Mouse (Mus musculus) right cerebral cortex, postnatal 10 days (tissue): ENCODE measurements around the gene Arhgap8.
"Not testable (repeated sequence)": the region's sequence is repeated elsewhere in the genome, so short reads cannot be mapped to it uniquely, and the experiment has no call there.

Experiments used
- DNase-seq, 2 experiments: peaks; one replicate each; pipeline ENCODE4 v3.0.0; 2021; ENCODE audit warnings: low spot score in 2 of 2

The Arhgap8 gene

GRCm38 (mm10) chr15:84732425-84732749, 12.5 kb downstream of the Arhgap8 start:
- DNase-seq, result no peak

DNA sequence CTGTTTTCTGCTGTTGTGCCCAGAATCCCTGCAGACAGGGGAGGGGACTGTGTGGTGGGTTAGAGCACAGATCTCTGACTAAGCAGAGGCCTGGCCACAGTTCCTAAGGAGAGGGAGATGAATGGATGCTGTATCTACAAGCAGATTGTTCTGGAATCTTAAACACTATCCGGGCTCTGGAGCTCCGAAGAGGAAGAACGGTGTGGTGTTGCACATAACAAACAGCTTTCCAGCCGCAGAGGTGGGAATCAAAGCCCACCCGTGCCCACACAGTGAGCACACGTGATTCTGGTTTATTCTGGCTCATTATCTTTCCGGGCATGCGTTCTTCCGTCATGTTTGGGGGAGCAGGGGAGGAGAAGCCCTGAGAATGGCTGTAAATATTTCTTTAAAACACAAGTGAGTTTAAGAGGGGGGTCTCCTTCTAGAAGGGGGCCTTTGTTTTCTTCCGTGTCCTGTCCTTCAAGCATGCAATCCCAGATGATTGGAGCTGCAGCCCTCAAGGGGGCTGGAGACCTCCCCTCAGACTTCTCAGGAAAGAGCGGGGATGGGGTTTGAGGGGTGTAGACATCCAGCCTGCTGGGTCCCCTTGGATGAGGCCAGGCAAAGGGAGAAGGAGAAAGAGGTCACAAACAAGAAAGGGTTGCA, 16.6 kb downstream of the Arhgap8 start:
- peak; percentile 50 to 65 for DNase-seq

- DNase-seq, result no peak
Measured at GRCm38 (mm10) chr15:84736994-84737346, 17.1 kb downstream of the Arhgap8 start.

DNA sequence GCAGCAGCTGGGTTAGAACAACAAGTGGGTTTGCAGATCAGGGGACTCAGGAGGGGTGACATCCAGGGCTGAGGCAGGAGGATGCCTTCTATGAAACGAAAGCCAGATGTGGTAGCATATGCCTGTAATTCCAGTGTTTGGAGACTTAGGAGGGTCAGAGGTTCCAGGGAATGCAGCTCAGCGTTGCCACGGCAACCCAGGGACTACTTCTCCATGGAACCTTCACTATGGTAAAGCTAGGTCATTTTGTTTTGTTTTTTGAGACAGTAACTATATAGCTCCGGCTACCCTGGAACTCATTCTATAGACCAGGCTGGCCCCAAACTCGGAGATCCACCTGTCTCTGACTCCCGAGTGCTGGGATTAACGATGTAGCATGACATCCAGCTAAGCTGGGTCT, 18.4 kb downstream of the Arhgap8 start:
- DNase-seq, result no peak

GRCm38 (mm10) chr15:84741573-84741972, 21.7 kb downstream of the Arhgap8 start:
- DNase-seq, result no peak

DNA sequence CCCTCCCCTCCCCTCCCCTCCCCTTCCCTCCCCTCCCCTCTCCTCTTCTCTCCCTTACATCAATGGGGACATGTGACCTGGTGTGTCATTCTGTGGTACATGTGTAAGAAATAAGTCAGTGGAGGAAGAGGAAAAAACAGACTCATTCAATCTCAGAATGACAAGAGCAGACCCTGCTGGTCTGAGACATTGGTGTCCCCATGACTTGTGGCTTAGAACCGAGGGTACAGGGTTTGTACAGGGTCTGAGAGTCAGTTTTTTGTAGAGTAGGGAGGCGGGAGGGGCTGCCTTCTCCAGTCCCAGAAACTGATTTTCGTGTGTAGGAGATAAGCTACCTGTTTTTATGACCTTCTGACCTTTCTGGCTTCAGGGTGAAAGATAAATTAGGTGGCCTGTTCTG, 23.5 kb downstream of the Arhgap8 start:
- DNase-seq, result no peak

GRCm38 (mm10) chr15:84744308-84744707, 24.5 kb downstream of the Arhgap8 start:
- no peak for DNase-seq

DNA sequence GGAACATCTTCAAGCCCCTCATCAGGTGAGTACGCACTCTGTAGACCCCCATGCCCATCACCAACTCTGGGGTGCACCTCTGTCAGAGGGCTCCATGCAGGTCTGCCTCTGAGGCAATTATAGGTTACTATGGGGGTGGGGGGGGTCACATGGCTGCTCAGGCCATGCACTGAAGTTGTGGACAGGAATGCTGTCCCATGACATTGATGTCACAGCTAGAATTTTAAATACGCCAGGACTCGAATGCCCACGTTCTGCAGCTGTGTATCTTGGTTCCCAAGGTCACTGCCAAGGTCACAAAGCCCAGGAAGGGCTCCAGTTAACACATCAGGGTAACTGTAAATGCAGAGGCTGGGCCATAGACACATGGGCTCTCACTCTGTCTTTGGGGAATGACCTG, 26.0 kb downstream of the Arhgap8 start:
- no peak for DNase-seq

DNA sequence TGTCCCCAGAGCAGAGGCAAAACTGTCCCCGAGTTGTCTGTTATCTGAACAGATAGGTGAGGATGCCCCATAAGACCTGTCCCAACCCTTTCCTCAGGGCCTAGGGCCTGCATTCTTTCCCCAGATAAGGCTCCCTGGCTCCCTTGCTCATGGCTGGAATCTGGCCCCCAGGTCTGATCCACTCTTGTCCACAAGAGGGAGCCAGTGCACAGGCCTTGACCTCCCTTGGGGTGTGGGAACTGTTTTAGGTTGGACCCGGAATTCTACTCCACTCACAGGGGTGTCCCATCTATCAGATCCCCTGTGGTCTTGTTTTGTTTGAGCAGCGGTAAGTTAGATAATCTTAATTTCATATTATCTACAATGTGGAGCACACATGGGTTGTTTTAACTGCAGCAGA, 35.1 kb downstream of the Arhgap8 start:
- peak; percentile 69 to 83 for DNase-seq

DNA sequence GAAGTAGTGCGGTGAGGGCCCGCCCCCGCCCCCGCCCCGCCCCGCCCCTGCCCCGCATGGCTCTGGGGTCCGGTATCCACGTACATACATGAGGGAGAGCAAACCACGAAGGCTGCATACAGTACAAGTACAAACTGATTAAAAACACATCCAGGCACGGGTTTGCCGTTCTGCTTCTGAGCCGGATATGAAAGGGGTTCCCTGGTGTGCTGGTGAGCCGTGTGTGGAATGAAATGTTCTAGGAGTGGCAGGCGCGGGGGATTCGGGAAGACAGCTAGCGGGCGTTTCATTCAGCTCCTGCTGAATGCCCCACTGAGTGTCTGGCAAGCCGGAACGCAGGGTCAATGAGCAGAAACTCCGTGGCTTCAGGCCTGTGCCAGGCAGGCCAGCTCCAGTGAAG, 36.6 kb downstream of the Arhgap8 start:
- DNase-seq, result peak; percentile 57 to 64

GRCm38 (mm10) chr15:84758493-84758892, 38.6 kb downstream of the Arhgap8 start:
- peak in 1 of 2 experiments; percentile 35 for DNase-seq

DNA sequence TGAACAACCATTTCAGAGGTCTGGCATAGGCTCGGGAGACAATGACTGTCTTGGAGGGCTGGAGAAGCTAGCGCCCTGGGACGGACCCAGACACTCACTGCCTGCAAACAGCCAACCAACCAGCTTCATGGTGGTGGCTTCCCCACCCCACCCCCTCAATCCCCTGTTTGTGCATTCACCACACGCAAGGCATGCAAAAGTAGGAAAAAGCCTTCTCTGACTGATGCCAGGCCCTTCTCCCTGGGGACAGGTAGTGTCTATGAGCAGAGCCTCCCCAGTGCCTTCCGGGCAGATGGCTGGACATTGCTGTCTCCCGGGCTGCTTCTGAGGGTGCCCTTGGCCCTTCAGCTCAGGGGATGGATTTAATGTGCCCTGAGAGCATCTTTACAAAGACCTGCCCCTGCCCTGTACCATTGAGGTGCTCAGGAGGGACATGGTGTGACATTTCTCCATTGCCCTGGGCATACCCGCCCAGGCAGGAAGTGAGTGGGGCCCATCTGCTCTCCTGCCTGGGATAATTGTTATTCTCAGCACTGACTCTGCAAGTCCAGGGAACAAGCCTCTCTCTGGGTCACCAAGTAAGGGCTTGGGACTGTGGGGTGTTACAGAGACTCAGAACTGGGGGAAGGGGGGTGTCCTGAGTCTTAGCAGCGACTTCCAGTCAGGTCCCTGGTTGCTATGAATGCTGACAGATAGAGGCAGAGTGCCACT, 43.0 kb downstream of the Arhgap8 start:
- DNase-seq, result no peak

DNA sequence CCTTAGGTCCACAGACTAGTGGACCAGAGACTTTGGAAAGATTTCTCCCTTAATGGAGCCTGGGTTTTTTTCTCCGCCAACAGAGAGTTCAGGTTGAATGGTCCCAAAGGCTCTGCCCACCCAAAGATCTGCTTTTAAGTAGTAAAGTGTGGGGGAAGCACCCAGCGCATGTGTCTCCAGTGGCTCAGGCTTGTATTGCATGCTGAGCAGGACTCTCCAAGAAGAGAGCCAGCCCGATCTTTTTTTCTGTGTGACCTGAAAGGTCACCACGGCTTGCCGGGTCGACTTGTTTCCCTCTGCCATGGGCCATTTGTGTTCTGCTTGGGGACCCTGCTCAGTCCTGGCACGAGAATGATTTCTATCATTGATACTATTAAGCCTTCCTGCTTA, 43.6 kb downstream of the Arhgap8 start:
- no peak for DNase-seq

GRCm38 (mm10) chr15:84766621-84767020, 46.8 kb downstream of the Arhgap8 start:
- DNase-seq, result no peak

- not testable (repeated sequence) for DNase-seq
Measured at GRCm38 (mm10) chr15:84768531-84768930, 48.7 kb downstream of the Arhgap8 start.

- no peak for DNase-seq
Measured at GRCm38 (mm10) chr15:84769641-84770341, 49.9 kb downstream of the Arhgap8 start.

DNA sequence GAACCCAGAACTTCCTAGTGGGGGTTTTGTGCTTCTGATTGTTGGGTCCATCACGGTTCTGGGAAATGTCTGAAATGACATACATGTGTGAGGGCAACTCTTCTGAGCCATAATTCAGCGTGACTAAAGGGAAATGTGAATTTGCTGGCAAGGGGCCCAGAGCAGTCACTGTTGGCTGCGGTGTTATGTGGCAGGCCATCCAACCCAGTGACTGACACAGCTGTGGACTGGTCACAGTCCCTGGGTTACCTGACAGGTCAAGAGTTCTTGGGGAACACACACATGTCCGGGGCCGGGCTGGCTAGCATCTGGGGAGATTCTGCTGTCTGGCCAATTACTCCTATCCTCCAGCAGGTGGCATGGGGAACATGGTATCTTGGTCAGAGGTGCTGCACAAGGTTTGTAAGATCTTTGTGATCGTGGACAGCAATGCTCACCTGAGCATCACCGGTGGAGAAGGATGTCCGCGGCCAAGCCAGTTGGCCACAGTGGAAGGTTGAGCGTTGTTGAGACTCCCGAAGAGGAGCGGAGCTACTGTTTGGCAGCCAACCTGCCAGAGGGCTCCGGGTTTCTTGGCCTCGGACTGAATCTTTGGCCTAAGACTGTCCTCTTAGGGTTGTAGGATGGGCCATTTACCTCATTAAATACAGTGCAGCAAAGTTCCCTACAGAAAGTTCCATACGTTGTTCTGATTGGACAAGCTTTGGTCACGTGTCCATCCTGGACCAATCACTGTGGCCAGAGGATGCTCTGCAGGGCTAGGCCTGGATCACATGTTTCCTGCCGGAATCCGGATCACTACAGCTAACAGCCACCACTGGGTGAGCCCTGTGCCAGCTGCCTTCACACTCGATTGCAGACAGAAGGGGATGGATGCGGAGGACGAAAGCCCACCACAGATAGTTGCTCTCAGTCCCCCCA, 52.6 kb downstream of the Arhgap8 start:
- no peak for DNase-seq

- peak in 1 of 2 experiments; percentile 59 for DNase-seq
Measured at GRCm38 (mm10) chr15:84775421-84776174, 55.7 kb downstream of the Arhgap8 start.

- DNase-seq, result no peak
Measured at GRCm38 (mm10) chr15:84778587-84778986, 58.7 kb downstream of the Arhgap8 start.

DNA sequence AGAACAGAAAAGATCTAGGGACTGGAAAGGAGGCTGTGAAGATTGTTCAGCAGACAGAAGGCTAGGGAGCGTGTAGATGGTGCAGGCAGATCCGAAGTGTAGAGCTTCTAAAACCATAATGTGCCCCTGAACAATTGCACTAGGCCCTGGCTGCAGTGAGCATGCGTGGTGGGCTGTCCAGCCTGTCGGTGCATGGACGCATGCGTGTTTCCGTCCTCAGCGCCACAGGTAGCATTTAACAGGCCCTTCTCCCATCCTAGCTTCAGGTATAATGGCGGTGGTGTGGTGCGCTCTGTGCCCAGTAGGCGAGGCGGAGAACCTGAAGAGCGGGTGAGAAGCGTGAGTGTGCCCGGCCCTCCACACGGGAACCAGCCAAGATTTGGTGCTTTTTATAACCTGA, 65.0 kb downstream of the Arhgap8 start:
- DNase-seq, result no peak

DNA sequence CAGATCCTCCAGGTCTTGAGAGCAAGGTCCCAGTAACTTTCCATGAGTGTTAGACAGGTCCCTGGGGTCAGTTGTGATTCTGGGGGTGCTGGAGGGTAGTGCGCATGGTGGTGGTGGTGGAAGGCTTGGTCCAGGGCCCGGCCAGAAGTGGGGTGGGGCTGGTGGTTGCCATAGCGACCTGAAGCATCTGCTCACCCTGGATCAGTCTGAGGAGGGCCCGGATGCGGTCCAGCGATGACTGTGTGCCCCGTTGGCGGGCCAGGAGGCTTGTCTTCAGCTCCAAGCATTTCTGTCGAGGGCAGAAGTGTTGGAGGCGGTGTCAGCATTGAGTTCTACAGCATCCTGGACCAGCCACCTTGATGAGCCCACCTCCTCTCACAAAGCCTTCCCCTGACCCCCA, 67.3 kb downstream of the Arhgap8 start:
- no peak for DNase-seq
